Mouse (Mus musculus) G1E-ER4 (cell line): ENCODE measurements around the gene Ggnbp2. TPM values are rescaled to one million over a fixed set of nuclear protein-coding genes. Genes with fewer than 3 reads are reported as not detected.

Experiments used
- GATA1 ChIP-seq: IDR thresholded peaks from one replicate; pipeline ENCODE4 v1.8.0; 2012; ENCODE audit warnings: low read length, inconsistent platforms
- polyA plus RNA-seq: library from polyadenylated mRNA; stranded (reverse); fragments of >175 nt; gene quantifications from 2 replicates; pipeline ENCODE4 v1.2.3, GENCODE M21; 2012

The Ggnbp2 gene
- 124 and 164 TPM in 2 replicates for polyA plus RNA-seq

DNA sequence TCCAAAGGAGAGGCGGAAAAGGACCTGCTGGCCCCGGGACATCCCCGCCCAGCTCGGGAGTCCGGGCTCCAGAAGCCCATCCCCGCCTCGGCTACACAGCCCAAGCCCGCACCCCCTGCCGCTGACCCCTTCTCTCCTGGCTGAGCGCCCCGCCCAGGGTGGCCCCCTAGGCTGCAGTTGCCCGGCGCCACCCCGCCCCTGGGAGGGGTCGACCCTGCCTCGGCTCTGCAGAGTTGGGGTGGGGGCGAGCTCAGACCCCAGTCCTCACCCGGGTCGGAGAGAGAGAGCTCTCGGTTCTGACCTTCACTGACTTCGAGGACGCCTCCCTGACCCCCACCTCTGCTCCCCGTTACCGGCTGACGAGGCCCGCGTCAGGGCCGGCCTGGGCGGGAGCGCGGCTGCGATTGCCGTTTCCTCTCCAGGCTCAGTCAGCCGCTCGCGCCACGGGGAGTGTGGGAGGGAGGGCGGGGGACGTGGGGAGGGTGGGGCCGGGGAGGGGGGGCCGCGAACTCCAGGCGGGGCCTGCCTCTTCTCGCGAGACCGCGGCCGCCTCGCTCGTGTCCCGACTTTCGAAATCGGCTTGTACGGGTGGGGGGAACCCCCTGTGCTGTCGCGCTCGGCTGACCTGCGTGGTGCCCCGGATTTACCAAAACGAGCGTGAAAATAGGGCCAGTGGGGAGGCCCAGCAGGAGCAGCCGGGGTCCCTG lies at the start of gene Ggnbp2:
Ggnbp2 (minus strand) TSS at position 481 of the 707 bp plus-strand sequence.
- TF ChIP-seq GATA1, result no peak

DNA sequence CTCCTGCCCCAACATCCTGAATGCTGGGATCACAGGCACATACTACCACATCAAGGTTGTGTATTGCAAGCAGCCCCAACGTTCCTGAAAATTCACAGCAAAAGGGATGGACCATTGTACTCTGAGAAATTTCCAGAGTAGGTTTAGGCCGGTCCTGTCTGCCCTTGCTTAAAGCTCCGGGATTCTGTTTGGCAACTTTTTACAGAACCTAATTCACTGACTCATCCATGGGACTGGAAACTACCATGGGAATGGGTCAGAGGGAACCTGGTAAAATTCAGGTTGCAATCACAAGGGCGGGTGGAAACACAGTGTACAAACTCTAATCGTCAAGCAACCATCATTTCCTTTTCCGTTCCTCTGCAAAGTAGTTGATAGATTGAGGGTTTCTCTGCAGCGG lies 49.3 kb upstream of the Ggnbp2 start:
- TF ChIP-seq GATA1, result no peak

DNA sequence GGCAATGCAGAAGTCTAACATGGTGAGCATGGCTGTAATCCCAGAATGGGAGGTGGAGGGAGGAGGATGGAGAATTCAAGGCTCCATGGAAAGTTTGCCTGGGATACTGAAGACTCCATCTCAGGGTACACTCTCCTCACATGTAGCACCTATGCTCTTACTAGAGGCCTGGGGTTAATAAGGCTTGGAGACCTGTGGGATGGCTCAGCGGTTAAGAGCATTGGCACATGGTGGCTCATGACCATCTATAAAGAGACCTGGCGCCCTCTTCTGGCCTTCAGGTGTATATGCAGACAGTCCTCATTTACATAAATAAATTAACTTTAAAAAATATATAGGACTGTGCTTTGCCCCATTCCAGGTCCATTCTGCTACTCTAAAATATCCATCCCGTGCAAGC lies 48.7 kb upstream of the Ggnbp2 start:
- no peak for TF ChIP-seq GATA1

DNA sequence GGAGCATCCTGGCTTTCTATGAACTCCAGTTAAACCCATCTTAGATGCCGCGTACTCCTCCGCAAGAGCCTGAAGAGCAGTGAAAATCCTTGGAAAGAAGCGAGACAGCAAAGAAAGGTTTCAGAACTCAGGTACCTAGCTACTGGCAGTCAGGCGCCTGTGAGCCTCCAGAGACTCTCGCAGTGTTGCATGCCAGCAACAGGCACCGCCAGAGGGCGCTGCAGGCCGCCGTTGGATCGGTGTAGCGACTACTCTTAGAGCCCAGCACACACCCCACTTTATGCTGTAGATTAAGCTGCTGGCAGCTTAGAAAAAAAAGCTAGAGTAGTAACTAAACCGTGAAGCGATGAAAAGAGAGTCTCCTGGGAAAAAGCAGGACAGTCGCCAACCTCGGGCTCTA lies 47.8 kb upstream of the Ggnbp2 start:
- TF ChIP-seq GATA1, result no peak

DNA sequence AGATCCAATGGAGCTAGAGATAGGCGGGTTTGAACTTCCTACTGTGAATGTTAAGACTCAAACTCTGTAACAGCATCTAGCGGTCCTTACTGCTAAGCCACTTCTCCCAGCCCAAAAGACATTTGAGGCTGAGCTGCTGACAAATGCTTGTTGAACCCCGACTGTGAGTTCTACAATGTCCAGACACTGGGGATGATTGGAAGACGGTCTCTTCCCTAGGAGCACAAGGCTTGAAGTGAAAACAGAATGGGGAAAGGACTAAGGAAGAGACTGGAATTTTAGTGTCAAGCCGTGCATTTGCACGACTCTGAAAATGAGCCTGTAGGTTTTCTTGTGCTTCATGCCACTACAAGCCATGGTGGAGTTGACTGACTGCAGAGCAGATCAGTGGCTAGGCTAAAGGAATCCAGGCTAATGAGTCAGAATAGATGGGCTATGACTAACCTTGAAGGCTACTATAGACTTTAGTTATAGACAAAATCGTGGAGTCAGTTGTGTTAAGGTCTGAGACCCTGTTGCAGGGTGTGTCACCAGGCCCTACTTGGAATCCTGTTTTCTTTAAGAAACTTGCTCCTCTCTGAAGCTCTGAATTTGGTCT lies 46.2 kb upstream of the Ggnbp2 start:
- TF ChIP-seq GATA1, result no peak

DNA sequence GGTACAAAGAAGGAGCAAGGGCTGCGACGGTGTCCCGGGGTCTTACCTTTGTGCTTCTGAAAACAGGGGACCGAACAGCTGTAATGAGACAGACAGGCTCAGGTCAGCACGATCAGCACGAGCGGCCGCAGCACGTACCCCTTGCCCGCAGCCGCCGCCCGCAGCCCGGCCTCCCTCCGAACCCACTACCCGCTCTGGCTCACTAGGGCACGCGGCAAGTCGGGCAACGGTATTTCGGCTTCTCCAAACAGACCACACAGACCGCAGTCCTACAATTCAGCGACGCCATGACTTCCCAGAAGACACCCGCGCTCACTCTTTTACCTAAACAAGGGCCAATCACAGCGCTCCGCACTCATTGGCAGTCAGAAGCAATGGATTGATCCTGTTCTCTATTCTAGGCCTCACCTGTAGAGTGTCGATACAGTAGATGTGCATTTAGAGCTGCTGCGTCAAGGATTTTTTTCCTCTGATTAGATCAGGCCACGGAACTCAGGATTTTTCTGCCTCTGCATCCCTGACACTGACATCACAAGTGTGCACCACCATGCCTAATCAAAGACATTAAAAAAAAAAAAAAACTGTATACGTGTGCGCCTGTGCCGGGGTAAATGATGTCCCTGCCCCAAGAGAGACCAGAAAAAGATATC lies 45.6 kb upstream of the Ggnbp2 start, which contains the start of gene Znhit3:
Znhit3 (minus strand) TSS at position 314 of the 650 bp plus-strand sequence.
- no peak for TF ChIP-seq GATA1

DNA sequence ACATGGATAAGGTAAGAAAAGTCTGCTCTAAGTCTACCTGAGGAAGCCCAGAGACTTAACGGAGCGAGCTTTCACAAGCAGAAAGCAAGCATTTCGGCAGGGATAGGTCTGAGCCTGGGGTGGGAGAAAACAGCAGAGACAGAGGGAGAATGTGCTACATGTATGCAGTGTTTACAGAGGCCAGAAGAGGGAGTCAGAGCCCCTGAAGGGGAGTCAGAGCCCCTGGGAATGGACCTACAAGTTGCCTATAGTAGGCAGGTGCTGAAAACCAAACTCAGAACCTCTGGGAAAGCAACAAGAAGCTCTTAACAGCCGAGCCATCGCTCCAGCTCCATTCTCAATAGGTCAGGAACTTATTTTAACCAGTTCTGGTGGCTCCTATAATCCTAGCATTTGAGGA lies 44.1 kb upstream of the Ggnbp2 start:
- TF ChIP-seq GATA1, result no peak

DNA sequence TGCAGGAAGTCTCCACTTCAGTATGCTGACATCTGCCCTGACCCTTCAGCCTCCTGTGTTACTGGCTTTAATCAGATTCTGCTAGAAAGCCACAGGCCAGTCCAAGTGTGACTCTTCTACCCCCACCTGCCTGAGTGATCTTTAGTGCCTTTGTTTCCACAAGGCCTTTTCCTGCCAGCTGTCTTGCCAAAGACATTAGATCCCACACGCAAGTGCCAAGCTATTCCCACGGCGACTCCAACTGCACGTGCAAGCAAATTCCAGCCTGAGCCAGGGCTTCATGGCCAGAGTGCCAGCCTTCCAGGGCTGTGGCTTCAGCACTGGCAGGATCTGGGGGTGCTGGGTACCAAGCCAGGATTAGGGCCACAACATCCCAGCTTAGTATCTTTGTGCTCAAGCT lies 39.8 kb upstream of the Ggnbp2 start:
- no peak for TF ChIP-seq GATA1

DNA sequence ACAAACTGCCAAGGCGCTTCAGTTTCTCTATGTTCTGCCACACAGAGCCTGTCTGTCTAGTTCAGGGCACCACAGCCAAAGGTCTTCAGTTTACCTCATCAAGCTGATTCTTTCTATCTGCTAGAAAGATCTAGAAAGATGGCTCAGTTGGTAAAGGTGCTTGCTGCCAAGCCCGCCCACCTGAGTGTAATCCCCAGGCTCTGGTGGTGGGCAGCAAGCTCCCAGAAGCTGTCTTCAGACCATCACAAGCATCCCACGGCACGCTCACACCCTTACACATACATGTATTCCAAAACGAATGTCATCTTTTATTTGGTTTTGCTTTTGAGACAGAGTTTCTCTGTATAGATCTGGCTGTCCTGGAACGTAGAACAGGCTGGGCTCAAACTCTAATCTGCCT lies 37.9 kb upstream of the Ggnbp2 start:
- no peak for TF ChIP-seq GATA1

DNA sequence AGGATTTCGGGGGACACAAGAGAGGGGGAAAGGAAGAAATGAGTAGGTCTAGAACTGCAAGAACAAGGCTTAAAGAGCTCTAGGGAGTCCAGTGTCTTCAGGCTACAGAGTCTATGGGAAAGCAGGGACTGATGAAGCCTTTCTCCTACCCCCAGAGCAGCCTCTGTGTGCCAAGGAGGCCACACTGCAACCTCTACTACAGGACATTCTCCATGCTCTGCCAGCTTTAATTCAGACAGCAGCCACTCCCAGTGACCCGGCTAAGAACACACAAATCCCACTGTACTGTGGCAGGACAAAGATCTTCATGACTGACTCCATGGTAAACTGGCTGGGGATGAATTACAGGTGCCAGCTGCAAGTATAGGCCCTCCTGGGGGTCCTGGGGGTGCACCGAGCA lies 36.5 kb upstream of the Ggnbp2 start:
- TF ChIP-seq GATA1, result no peak

DNA sequence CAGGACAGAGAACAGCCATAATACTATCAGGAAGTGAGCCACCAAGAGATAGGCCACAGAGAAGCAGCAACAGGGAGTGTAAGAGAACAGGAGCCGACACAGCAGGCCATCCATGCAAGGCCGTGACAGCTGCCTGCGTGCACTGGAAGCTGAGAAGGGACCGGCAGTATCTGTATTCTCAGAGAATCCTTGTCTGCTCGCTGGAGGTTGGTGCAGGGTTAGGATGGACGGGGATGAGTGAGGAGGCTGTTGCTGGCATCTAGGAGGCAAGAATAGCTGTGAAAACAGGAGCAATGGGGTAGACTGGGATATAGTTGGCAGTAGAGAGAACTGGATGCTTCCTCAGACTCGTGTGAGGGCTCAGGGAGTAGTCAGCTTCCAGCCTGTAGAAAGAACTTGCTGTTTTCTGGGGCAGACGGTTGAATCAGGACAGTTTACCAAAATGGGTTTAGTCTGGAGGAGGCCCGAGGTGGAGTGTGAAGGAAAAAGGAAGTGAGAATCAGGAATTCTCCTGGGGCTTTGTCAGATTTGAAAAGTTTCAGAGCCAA lies 34.1 kb upstream of the Ggnbp2 start:
- no peak for TF ChIP-seq GATA1

DNA sequence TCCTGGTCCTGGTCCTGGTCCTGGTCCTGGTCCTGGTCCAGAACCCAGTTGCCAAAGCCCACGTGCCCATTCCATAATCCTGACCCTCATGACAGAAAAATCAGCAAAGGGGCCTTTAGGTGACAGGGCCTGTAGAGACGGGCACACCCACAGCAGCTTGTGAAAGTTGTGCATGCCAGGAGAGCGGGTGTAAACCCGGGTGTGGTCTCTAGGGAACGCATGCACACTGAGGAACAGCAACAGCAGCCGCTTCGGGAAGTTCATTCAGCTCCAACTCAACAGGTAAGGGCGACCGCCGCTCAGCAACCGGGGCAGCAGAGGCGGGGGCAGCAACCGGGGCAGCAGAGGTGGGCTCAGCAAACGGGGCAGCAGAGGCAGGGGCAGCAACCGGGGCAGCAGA lies 22.5 kb upstream of the Ggnbp2 start:
- TF ChIP-seq GATA1, result no peak

DNA sequence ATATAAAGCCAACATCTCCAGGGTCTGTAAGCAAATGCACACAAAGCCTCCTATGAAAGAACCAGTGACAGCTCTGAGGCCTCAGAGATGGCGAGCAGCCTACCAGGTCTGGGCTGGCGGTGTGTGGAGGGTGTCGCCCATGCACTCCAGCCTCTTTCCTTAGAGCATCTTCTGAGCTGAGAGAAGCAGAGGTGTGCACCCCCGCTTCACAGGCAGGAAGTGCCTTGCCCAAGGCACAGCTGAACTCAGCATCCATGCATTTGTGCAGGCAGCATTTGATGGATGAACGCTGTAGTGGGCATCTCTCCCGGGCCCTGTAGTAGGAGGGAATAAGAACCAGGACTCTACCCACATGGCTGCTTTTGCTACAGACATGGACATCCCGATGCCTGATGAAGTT lies 21.1 kb upstream of the Ggnbp2 start:
- no peak for TF ChIP-seq GATA1

DNA sequence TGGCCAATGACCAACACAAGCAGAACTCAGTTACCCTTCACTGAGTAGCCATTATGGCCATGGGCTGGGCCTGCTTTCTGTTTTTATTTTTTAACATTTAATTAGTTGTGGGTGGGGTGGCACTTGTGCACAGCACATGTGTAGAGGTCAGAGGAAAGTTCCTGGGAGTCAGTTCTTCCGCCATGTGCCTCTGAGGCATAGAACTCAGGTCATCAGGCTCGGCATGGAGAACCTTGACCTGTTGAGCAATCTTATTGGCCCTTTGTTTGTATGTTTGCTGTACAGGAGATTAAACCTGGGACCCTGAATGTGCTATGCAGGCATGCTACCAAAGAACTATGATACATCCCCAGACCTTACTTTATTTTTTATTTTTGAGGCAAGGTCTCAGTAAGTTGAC lies 18.9 kb upstream of the Ggnbp2 start:
- no peak for TF ChIP-seq GATA1

DNA sequence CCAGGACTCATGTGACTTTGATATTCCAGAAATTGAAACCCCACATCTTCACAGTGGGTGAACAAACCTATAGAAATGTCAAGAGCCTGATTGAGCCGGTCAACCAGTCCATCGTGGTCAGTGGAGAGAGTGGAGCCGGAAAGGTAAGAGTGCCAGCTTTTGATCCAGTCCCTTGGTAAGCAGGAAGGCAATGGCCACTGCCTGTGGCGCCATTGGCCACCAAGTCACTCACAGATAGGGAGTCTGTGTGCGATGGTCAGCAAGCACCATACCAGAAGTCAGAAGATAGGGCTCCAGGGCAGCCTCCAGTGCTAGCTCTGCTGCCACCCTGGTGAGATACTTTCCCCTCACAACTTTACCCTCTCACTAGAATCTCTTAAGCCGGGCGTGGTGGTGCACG lies 17.4 kb upstream of the Ggnbp2 start:
- no peak for TF ChIP-seq GATA1

DNA sequence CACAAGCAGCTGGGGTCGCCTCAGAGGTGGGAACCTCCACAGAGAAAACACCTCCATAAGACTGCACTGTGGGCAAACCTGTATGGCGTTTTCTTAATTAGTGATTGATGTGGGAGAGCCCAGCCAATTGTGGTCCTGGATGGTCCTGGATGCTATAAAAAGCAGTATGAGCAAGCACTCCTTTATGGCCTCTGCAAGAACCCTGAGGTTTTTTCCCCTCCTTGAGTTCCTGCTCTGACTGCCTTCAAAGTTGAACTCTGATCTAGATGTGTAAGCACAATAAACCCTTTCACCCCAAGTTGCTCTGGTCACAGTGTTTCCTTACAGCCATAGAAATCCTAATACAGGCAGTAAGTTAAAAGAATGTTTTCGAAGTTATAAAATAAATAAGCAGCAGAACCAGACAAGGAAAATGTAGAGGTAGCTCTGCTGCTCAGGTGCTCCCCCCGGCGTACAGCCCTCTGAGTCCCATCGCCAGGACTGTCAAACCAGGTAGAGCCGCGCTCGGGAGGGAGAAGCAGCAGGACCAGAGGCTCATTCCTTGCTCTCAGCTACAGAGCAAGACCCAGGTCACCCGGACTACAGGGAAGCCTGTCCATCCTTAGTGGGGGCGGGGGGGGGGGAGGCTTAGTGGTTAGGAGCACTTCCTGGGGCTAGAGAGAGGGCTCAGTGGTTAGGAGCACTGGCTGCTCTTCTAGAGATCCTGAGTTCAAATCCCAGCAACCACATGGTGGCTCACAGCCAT lies 16.3 kb upstream of the Ggnbp2 start:
- TF ChIP-seq GATA1, result no peak
